Mouse (Mus musculus) heart, embryonic 15.5 days (tissue): ENCODE data around the gene Pinlyp. TPM values are rescaled to one million over a fixed set of nuclear protein-coding genes. Genes with fewer than 3 reads are reported as not detected.

Source experiments
- ATAC-seq: fragments of 200-750 bp; cut with Nextera tagmentation; replicated peaks from 2 replicates; pipeline ENCODE4 v1.8.0; 2017; ENCODE audit warnings: low read depth, moderate TSS enrichment; ENCODE audit not compliant: insufficient number of reproducible peaks, insufficient read depth, low FRiP score
- H3K27ac ChIP-seq: fragments of 300-500 bp; sonication (generic); 2 replicates; pipeline ENCODE4 v1.5.1; 2015; ENCODE audit warnings: mild to moderate bottlenecking, inconsistent platforms
- H3K27me3 ChIP-seq: fragments of 300-500 bp; sonication (generic); 2 replicates; pipeline ENCODE4 v1.6.1; 2015; ENCODE audit warnings: inconsistent platforms
- H3K36me3 ChIP-seq: fragments of 300-500 bp; sonication (generic); 2 replicates; pipeline ENCODE4 v1.6.1; 2015; ENCODE audit warnings: mild to moderate bottlenecking, inconsistent platforms
- H3K4me1 ChIP-seq: fragments of 300-500 bp; sonication (generic); replicated peaks from 2 replicates; pipeline ENCODE4 v1.6.1; 2015; ENCODE audit warnings: inconsistent platforms
- H3K4me2 ChIP-seq: fragments of 300-500 bp; sonication (generic); 2 replicates; pipeline ENCODE4 v1.6.1; 2015; ENCODE audit warnings: inconsistent platforms, mild to moderate bottlenecking, moderate library complexity
- H3K4me3 ChIP-seq: fragments of 300-500 bp; sonication (generic); 2 replicates; pipeline ENCODE4 v1.5.1; 2015; ENCODE audit warnings: mild to moderate bottlenecking, inconsistent platforms
- H3K9ac ChIP-seq: fragments of 300-500 bp; sonication (generic); 2 replicates; pipeline ENCODE4 v1.6.1; 2015; ENCODE audit warnings: mild to moderate bottlenecking, inconsistent platforms
- H3K9me3 ChIP-seq: fragments of 300-500 bp; sonication (generic); replicated peaks from 2 replicates; pipeline ENCODE4 v1.6.1; 2016; ENCODE audit warnings: inconsistent platforms
- WGBS: fragments of 180-500 bp; shearing (Covaris S2); methylation state at CpG from one replicate; pipeline ENCODE4 v1.1.7; 2015; ENCODE audit warnings: mixed read lengths; 5-methylcytosine and 5-hydroxymethylcytosine counted together
- polyA plus RNA-seq: library from polyadenylated mRNA; unstranded; fragments of >200 nt; fragmentation: Nextera tagmentation; extraction: Ambion mirVana; gene quantifications from 2 replicates; pipeline ENCODE4 v1.2.1, GENCODE M21; 2015

The Pinlyp gene
- polyA plus RNA-seq, 1 experiment from 2014 or later = not detected

GRCm38 (mm10) chr7:24584876-24585275, 39.0 kb upstream of the Pinlyp start:
- H3K9me3 ChIP-seq = no peaks in the 10 kb centered on the region
- H3K36me3 ChIP-seq = no peaks in the 10 kb centered on the region
- no peak overlapping the region for H3K27ac ChIP-seq
- peaks cover 10% of the 10 kb centered on the region for H3K4me1 ChIP-seq
- peaks cover 38% of the 10 kb centered on the region for H3K27me3 ChIP-seq
- no peak overlapping the region for H3K9ac ChIP-seq
- H3K4me3 ChIP-seq = no peak overlapping the region
- 84% methylated on average over 6 of the region's 6 CpGs for WGBS
- ATAC-seq = no peak
- H3K4me2 ChIP-seq = no peak overlapping the region

DNA sequence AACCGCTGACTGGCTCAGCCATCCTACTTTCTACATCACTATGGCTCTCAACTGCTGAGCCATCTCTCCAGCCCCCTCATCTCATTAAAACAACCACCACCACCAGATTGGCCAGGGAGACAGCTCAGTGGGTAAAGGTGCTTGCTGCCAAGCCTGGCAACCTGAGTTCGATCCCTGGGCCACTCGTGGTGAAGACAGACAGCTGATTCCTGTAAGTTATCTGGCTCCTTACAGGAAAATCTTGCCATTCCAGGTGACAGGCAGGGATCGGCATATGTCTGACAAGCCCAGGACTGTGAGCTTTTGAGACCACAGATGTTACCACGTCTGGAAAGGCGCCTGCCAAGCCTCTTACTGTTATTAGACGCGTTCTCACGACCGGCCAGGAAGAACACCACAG, 31.9 kb upstream of the Pinlyp start:
- H3K4me2 ChIP-seq = no peak overlapping the region
- no peak overlapping the region for H3K9ac ChIP-seq
- no peaks in the 10 kb centered on the region for H3K27me3 ChIP-seq
- no peak overlapping the region for H3K4me3 ChIP-seq
- H3K27ac ChIP-seq = no peak overlapping the region
- ATAC-seq = no peak
- 0 out of 2 replicates have a peak, but pooled peaks cover 3% of the 10 kb centered on the region for H3K36me3 ChIP-seq
- 0 out of 2 replicates have a peak, but pooled peaks cover 3% of the 10 kb centered on the region for H3K4me1 ChIP-seq
- WGBS = 90% methylated on average over 10 of the region's 10 CpGs
- H3K9me3 ChIP-seq = no peaks in the 10 kb centered on the region

DNA sequence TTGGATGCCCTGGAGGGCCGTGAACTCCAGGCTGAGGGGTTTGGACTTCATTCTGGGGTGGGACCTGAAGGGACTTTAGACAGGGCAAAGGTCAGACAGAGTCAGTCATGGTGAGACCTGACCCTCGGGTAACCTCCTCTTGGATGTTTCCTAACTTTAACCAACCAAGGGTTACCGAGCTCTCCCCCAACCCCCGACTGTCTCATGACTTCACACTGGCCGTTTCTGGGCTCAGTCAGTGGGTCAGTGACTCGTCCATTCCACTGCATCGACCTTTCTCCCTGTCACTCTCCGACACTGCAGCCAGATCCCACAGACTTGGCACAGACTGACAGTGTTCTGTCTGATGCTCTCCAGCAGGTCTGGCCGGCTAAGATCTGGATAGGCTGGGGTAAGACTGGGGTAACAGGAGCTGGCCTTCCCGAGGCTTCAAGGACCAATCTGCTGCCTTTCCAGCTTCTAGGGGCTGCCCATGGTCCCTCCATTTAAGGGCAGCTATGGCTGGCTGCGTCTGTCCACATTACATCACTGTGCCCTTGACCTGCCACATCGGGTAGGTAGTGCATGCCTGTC, 28.4 kb upstream of the Pinlyp start:
- H3K27me3 ChIP-seq = no peaks in the 10 kb centered on the region
- WGBS = 54% methylated on average over 12 of the region's 12 CpGs
- no peaks in the 10 kb centered on the region for H3K9me3 ChIP-seq
- H3K27ac ChIP-seq = no peak overlapping the region
- H3K36me3 ChIP-seq = peaks cover 8% of the 10 kb centered on the region
- ATAC-seq = no peak
- H3K4me1 ChIP-seq = 0 out of 2 replicates have a peak, but pooled peaks cover 3% of the 10 kb centered on the region
- H3K4me3 ChIP-seq = no peak overlapping the region
- no peak overlapping the region for H3K9ac ChIP-seq
- no peak overlapping the region for H3K4me2 ChIP-seq

- no peaks in the 10 kb centered on the region for H3K27me3 ChIP-seq
- H3K36me3 ChIP-seq = peaks cover 25% of the 10 kb centered on the region
- H3K9ac ChIP-seq = no peak overlapping the region
- no peaks in the 10 kb centered on the region for H3K9me3 ChIP-seq
- no peak for ATAC-seq
- no peak overlapping the region for H3K4me2 ChIP-seq
- H3K4me3 ChIP-seq = no peak overlapping the region
- 0 out of 2 replicates have a peak, but pooled peaks cover 3% of the 10 kb centered on the region for H3K4me1 ChIP-seq
- no peak overlapping the region for H3K27ac ChIP-seq
- 60% methylated on average over 5 of the region's 5 CpGs for WGBS
Observed at GRCm38 (mm10) chr7:24572455-24572854, 26.5 kb upstream of the Pinlyp start.

GRCm38 (mm10) chr7:24571071-24571470, 25.2 kb upstream of the Pinlyp start:
- H3K27me3 ChIP-seq = no peaks in the 10 kb centered on the region
- no peak overlapping the region for H3K4me3 ChIP-seq
- no peak overlapping the region for H3K4me2 ChIP-seq
- no peak overlapping the region for H3K27ac ChIP-seq
- ATAC-seq = no peak
- peaks cover 39% of the 10 kb centered on the region for H3K36me3 ChIP-seq
- H3K9ac ChIP-seq = no peak overlapping the region
- no peaks in the 10 kb centered on the region for H3K9me3 ChIP-seq
- H3K4me1 ChIP-seq = 0 out of 2 replicates have a peak, but pooled peaks cover 3% of the 10 kb centered on the region
- WGBS = 67% methylated on average over 4 of the region's 4 CpGs

DNA sequence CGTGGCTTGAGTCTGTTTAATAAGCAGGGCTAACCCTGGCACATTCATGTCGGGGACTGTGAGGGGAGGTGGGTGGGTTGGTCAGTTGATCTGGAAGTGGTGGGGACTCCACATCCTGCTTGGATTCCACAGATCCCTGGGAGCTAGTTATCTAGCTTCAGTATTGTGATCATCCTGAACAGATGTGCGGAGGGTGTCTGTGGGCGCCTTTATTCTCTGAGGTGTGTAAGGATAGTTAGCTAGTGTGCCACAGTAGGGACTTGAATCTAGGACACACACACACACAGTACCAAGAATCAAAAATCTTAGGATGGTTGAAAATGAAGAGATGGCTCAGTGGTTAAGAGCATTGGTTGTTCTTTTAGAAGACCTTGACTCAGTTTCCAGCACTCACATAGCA, 22.6 kb upstream of the Pinlyp start:
- Histone ChIP-seq H3K36me3 (peaks cover 43% of the 10 kb centered on the region), H3K4me1 (no peaks in the 10 kb centered on the region), H3K27ac (no peak overlapping the region), H3K9ac (no peak overlapping the region), H3K27me3 (no peaks in the 10 kb centered on the region), H3K9me3 (no peaks in the 10 kb centered on the region), H3K4me3 (no peak overlapping the region), H3K4me2 (no peak overlapping the region)
- WGBS = 87% methylated on average over 4 of the region's 4 CpGs
- no peak for ATAC-seq

- Histone ChIP-seq H3K27ac (no peak overlapping the region), H3K4me3 (no peak overlapping the region), H3K9ac (no peak overlapping the region), H3K27me3 (no peaks in the 10 kb centered on the region), H3K4me2 (no peak overlapping the region), H3K9me3 (no peaks in the 10 kb centered on the region), H3K36me3 (peaks cover 45% of the 10 kb centered on the region), H3K4me1 (no peaks in the 10 kb centered on the region)
- WGBS = 90% methylated on average over 9 of the region's 9 CpGs
- ATAC-seq = no peak
Observed at GRCm38 (mm10) chr7:24566206-24566605, 20.3 kb upstream of the Pinlyp start.

DNA sequence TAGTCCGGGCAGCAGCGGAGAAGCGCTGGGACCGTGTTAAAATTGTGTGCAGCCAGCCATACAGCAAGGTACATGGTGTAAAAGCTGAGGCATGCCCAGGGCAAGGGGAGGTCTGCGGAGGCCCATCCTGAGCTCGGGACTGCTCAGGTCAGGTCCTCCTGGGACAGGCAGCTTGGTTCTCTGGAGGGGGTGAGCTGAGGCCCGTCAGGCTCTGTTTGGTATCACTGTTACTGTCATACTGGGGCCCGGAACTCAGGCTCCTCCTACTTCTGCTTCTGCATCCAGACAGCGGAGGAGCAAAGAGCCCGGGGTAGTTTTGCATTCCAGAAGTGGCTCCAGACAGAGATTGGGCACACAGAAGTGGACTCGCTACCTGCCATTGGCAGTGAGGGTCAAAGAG, 19.7 kb upstream of the Pinlyp start:
- Histone ChIP-seq H3K27me3 (no peaks in the 10 kb centered on the region), H3K4me3 (no peak overlapping the region), H3K9ac (no peak overlapping the region), H3K36me3 (peaks cover 47% of the 10 kb centered on the region), H3K9me3 (no peaks in the 10 kb centered on the region), H3K27ac (no peak overlapping the region), H3K4me2 (no peak overlapping the region), H3K4me1 (no peaks in the 10 kb centered on the region)
- no peak for ATAC-seq
- 85% methylated on average over 11 of the region's 11 CpGs for WGBS

DNA sequence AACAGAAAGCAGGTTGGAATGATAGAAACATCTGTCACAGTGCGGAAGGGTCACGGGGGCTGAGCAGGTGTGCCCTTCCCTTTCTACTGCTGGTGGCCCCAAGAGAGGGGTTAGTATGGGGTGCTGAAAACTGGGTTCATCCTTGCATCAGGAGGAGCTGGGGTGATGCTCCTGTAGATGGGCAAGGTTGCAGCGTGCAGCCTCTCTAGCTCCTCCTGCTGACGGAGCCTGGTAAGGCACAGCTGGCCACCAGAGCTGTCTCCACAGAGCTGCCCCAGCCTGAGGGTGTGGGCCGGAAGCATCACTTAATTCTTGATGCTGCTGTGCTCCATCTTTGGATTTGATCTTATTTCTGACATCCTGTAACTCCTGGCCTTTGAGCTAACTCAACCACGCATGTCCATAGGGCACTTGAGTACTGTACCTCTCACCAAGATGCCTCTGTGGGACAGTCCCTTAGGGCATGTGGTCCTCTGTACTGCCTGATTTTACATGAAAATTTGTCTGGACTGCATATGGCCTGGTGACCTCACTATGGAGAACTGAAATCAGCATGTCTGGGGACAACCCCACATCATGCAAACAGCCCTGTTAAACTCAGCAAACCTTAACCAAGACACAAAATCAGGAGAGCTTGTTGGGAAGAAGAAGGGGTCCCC, 18.8 kb upstream of the Pinlyp start:
- no peak for ATAC-seq
- 63% methylated on average over 6 of the region's 6 CpGs for WGBS
- Histone ChIP-seq H3K4me2 (no peak overlapping the region), H3K9ac (no peak overlapping the region), H3K36me3 (peaks cover 50% of the 10 kb centered on the region), H3K4me3 (no peak overlapping the region), H3K9me3 (no peaks in the 10 kb centered on the region), H3K27ac (no peak overlapping the region), H3K27me3 (no peaks in the 10 kb centered on the region), H3K4me1 (no peaks in the 10 kb centered on the region)

DNA sequence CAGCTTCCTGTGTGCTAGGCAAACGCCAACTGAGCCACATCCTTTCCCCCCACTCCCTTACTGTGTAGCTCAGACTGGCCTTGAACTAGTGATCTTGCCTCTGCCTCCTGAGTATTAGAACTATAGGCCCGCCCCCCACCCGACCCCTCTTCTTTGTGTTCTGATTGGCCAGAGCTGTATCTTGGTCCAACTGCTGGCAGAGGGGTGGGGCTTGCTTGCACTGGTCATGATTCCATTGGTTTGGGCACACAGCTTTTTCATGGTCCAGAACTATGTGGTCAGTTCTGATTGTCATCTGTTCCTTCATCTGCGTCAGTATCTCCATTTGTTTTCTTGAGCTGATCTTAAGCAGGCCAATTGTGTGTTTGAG, 17.9 kb upstream of the Pinlyp start:
- H3K9ac ChIP-seq = no peak overlapping the region
- H3K4me1 ChIP-seq = no peaks in the 10 kb centered on the region
- H3K27me3 ChIP-seq = no peaks in the 10 kb centered on the region
- no peak for ATAC-seq
- no peak overlapping the region for H3K4me3 ChIP-seq
- H3K36me3 ChIP-seq = peaks cover 45% of the 10 kb centered on the region
- no peaks in the 10 kb centered on the region for H3K9me3 ChIP-seq
- H3K4me2 ChIP-seq = no peak overlapping the region
- WGBS = 79% methylated on average over 4 of the region's 4 CpGs
- H3K27ac ChIP-seq = no peak overlapping the region

DNA sequence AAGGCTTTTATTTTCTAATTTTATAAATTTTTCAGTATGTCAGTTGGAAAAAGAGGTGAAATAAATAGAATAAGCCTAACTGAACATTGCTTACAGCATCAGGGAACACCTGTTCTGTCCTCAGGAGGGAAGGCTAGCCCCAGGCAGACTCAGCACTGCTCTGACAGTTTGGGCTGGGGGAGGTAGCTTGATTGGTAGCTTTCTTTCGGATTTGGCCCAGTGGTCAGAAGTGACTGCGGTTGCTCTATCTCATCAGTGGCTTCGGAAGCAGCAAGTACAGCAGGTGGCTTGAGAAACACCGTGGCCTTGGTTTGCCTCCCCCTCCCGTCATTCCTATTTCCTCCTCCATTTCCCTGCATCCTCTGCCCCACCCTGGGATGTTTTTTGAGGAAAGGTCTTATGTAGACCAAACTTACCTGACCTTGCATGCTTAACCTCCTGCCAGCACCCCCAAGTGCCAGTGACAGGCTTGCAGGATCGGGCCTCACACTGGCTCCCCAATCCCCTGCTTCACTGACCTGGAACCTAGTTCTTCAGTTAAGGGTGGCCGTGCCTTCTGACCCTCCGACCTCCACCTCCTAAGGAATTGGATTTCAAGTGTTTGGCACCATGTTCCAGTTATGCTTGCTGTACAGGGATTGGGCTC, 17.4 kb upstream of the Pinlyp start:
- no peak overlapping the region for H3K4me3 ChIP-seq
- no peak overlapping the region for H3K27ac ChIP-seq
- ATAC-seq = no peak
- no peaks in the 10 kb centered on the region for H3K4me1 ChIP-seq
- H3K9ac ChIP-seq = no peak overlapping the region
- 83% methylated on average over 8 of the region's 8 CpGs for WGBS
- H3K9me3 ChIP-seq = no peaks in the 10 kb centered on the region
- H3K27me3 ChIP-seq = no peaks in the 10 kb centered on the region
- H3K4me2 ChIP-seq = no peak overlapping the region
- peaks cover 40% of the 10 kb centered on the region for H3K36me3 ChIP-seq

- peaks cover 25% of the 10 kb centered on the region for H3K36me3 ChIP-seq
- 89% methylated on average over 4 of the region's 4 CpGs for WGBS
Observed at GRCm38 (mm10) chr7:24561450-24561849, 15.5 kb upstream of the Pinlyp start.

More at GRCm38 (mm10) chr7:24561450-24561849, 15.5 kb upstream of the Pinlyp start:
- no peaks in the 10 kb centered on the region for H3K9me3 ChIP-seq
- no peak overlapping the region for H3K27ac ChIP-seq
- H3K9ac ChIP-seq = no peak overlapping the region
- H3K27me3 ChIP-seq = no peaks in the 10 kb centered on the region
- no peaks in the 10 kb centered on the region for H3K4me1 ChIP-seq
- H3K4me2 ChIP-seq = no peak overlapping the region
- ATAC-seq = no peak
- H3K4me3 ChIP-seq = no peak overlapping the region
